Mouse (Mus musculus) heart, adult 2 months (tissue): ENCODE measurements around the gene Hexim2. TPM values are rescaled to one million over a fixed set of nuclear protein-coding genes. Genes with fewer than 3 reads are reported as not detected.

Source experiments
- DNase-seq, 2 experiments: peaks; one replicate each; pipeline ENCODE4 v3.0.0; 2021
- H3K27ac ChIP-seq: fragments of 200-600 bp; 2 replicates; pipeline ENCODE4 v1.8.1; 2022
- H3K27me3 ChIP-seq: fragments of 200-500 bp; 2 replicates; pipeline ENCODE4 v1.6.1; 2012; ENCODE audit warnings: mild to moderate bottlenecking, low read length, inconsistent platforms, mixed read lengths; ENCODE audit not compliant: control insufficient read depth, insufficient read depth
- H3K36me3 ChIP-seq: fragments of 200-500 bp; 2 replicates; pipeline ENCODE4 v1.6.1; 2012; ENCODE audit warnings: low read length, inconsistent platforms; ENCODE audit not compliant: control insufficient read depth, insufficient read depth
- H3K4me1 ChIP-seq: fragments of 200-500 bp; 2 replicates; pipeline ENCODE4 v1.6.1; 2011; ENCODE audit warnings: low read length; ENCODE audit not compliant: control insufficient read depth, insufficient read depth
- H3K4me3 ChIP-seq: fragments of 200-600 bp; 2 replicates; pipeline ENCODE4 v1.8.1; 2022
- H3K79me2 ChIP-seq: fragments of 200-500 bp; replicated peaks from 2 replicates; pipeline ENCODE4 v1.6.1; 2012; ENCODE audit warnings: mild to moderate bottlenecking, inconsistent platforms, low read length, moderate library complexity, mixed read lengths; ENCODE audit not compliant: control insufficient read depth, insufficient read depth
- H3K9ac ChIP-seq: fragments of 200-500 bp; 2 replicates; pipeline ENCODE4 v1.6.1; 2012; ENCODE audit warnings: low read depth, mild to moderate bottlenecking, control low read depth, inconsistent platforms, low read length, mixed read lengths
- CTCF ChIP-seq: fragments of 200-600 bp; IDR thresholded peaks from 2 replicates; pipeline ENCODE4 v1.8.1; 2022; ENCODE audit warnings: antibody characterized with exemption, mild to moderate bottlenecking, moderate library complexity
- EP300 ChIP-seq: fragments of 200-500 bp; IDR thresholded peaks from 2 replicates; pipeline ENCODE4 v1.6.1; 2011; ENCODE audit warnings: low read depth, low read length, control low read depth; ENCODE audit not compliant: insufficient read depth
- POLR2A ChIP-seq: fragments of 200-500 bp; IDR thresholded peaks from 2 replicates; pipeline ENCODE4 v1.6.1; 2011; ENCODE audit warnings: mild to moderate bottlenecking, low read depth, low read length, control low read depth; ENCODE audit not compliant: insufficient read depth
- WGBS: fragments of 180-500 bp; shearing (Covaris S2); methylation state at CpG from one replicate; pipeline ENCODE4 v1.1.7; 2018; 5-methylcytosine and 5-hydroxymethylcytosine counted together
- intact Hi-C: fragments of 180-260 bp; cut with DNase I; formaldehyde crosslinking; loops from one replicate; pipeline ENCODE4 v1.15.1; 2025
- long read RNA-seq: library from polyadenylated mRNA; stranded (forward); transcript quantifications from one replicate; pipeline ENCODE4 v2.0.0, GENCODE M21; 2021
- polyA plus RNA-seq: library from polyadenylated mRNA; depleted of rRNA; stranded (reverse); fragments of >200 nt; gene quantifications from 2 replicates; pipeline ENCODE4 v1.2.3, GENCODE M21; 2012; rRNA removed
- total RNA-seq, 2 experiments: library from RNA; stranded (reverse); gene quantifications; 2 replicates each; pipeline ENCODE4 v1.2.3; 2021

Gene Hexim2
- total RNA-seq (1 to 10 TPM; 1.3 to 1.9 TPM), polyA plus RNA-seq (2.6 and 2.9 TPM in 2 replicates)
- long read RNA-seq = 0 reads

DNA sequence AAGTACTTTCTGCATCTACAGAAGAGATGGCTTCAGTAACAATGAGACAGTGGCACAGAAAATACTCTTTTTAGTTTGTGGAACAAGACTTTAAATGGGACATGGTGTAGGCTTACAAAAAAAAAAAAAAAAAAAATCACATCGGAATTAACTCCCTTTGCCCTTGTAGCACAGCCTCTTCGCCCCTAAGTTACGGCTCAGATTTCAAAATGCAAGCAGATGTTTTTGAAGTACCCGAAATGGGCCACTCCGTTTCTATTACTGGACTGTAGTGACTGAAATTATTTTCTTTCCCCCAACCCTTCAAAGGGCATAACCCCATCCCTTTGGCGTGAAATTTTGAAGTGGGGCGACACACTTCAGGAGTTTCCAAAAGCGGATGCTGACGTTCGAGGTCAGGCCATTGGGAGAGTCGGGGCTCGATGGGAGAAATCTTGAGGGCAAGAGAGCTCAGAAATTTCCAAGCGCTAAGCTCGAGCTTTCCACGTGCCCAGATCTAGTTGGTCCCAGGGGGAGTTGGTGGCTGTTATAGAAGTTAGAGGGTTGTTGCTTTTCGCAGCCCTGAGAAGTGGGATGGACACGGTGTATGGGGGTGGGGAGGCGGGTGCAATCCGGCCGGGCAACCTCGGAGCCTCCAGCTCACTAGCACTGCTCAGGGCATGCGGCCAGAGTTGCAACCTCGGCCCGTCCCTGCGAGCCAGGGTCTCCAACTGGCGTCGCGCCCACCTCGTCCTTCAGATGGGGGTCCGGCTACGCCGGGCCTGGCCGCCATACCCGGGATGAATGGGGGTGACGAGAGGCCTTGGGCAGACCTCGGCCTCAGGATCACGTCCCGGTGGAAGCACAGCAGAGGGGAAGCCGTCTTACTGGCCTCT lies at the start of gene Hexim2:
Gene Hexim2 (plus strand): TSS at position 729 of the 875 bp plus-strand sequence.
- Histone ChIP-seq H3K4me1 (peaks cover 3% of the 10 kb centered on the region), H3K36me3 (peaks cover 13% of the 10 kb centered on the region), H3K4me3 (peak within 1 kb of the TSS; percentile 100), H3K79me2 (0 out of 2 replicates have a peak, but pooled peaks cover 2% of the 10 kb centered on the region), H3K27me3 (no peaks in the 10 kb centered on the region), H3K9ac (peak within 1 kb of the TSS; percentile 100), H3K27ac (peak within 1 kb of the TSS; percentile 99)
- WGBS = under 1% methylated on average over 39 of the region's 39 CpGs
- no peak for TF ChIP-seq EP300
- peak; percentile 33; the same call in 1 of the 2 replicates for TF ChIP-seq POLR2A
- intact Hi-C loops = loop anchor here (1.0 kb wide), 1 partner anchor 16 kb away; the partner anchor contains the start of gene Hexim1
- peak in 1 of 2 experiments; percentile 82 for DNase-seq

DNA sequence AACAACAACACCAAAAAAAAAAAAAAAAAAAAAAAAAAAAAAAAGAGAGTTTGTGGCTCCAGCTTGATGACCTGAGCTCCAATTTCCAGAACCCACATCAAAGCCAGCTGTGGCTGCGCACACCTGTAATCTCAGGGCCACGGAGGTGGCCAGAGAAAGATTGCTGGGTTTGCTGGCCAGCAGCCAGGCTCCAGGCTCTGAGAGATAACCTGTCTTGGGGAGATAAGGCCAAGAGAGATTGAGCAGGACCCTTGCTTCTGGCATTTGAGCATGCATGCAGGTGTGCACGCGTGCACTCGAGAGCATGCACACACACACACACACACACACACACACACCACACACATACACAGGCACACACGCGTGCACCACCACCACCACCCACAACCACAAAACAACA lies 38.9 kb upstream of the Hexim2 start:
- DNase-seq = no peak
- no peak overlapping the region for H3K4me3 ChIP-seq
- H3K4me1 ChIP-seq = peaks cover 23% of the 10 kb centered on the region
- H3K36me3 ChIP-seq = no peaks in the 10 kb centered on the region
- 68% methylated on average over 7 of the region's 7 CpGs for WGBS
- TF ChIP-seq POLR2A (no peak), EP300 (no peak), CTCF (no peak)
- H3K27ac ChIP-seq = no peak overlapping the region; the same call in 1 of the 2 replicates
- no peaks in the 10 kb centered on the region for H3K27me3 ChIP-seq
- intact Hi-C loops = no loop called here
- no peak overlapping the region for H3K9ac ChIP-seq
- H3K79me2 ChIP-seq = no peaks in the 10 kb centered on the region

DNA sequence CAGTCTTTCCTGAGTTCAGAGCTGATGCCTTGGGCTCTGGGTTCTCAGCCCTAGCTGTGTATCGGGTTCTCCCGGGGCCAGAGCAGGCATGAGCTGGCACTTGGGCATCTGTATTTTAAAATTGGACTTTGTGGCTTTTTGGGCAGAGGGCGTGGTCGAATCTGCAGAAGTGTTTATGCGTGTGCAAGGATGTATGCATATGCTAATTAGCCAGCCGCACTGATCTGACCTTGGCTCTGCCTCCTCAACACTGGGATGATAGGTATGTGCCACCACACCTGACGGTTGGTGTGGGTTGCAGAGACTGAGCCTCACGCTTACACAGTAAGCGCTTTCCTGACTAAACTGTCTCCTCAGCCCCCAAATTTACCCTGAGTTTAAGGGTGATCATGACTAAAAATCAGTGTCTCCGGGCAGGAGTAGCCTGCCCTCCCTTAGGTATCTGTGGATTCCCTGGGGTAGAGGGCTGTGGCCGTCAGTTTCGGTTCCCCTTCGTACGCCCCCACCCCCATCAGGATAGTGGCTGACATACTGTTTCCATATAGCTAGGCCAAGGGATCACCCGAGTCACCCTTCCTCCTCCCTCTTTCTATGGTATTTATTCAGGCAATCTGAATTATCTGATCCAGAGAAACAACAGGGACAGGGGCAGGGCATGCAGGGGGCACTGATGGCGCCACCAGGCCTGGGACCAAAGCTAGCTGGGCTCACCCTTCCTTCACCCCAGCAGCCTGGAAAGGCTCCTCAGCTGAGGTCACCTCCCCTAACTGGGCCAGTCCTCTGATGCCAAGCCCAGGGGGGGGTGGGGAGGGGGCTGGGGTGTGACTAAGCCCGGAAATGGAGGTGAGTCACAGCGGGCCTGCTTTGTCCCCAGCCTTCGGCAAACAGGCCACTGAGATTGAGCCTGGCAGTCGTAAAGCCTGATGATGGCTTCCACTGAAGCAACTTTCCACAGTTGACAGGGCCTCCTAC lies 38.1 kb upstream of the Hexim2 start:
- H3K36me3 ChIP-seq = no peaks in the 10 kb centered on the region
- peak overlapping the region; percentile 75 for H3K27ac ChIP-seq
- WGBS = 58% methylated on average over 20 of the region's 20 CpGs
- DNase-seq = peak; percentile 56 to 70
- H3K4me3 ChIP-seq = no peak overlapping the region
- no peaks in the 10 kb centered on the region for H3K79me2 ChIP-seq
- H3K9ac ChIP-seq = no peak overlapping the region
- peaks cover 25% of the 10 kb centered on the region for H3K4me1 ChIP-seq
- intact Hi-C loops = no loop called here
- no peaks in the 10 kb centered on the region for H3K27me3 ChIP-seq
- TF ChIP-seq CTCF (no peak), POLR2A (no peak), EP300 (no peak)

DNA sequence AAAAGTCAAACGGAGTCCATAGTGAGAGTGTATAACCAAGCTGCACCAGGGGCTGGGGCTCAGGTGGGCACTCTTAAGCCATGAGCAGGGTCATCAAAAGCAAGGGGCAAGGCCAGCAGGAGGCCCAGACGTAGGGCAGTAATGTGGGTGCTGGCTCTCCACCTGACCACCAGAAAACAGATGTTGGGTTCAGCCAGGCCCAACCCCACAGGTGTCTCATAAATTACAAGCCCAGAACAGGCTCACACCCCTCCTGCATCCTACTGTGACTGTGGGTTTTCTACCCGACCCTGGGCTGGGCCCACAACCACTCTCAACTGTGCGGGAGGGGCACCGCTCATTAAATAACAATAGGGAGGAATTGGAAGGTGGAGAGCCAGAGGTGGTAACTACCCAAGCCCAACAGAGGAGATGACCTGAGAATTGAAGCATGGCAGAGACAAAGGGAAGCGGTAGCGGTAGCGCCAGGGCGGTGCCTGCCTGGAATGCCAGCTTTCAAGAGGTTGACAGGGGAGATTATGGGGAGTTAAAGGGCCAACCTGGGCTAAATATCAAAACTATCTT lies 37.0 kb upstream of the Hexim2 start:
- H3K4me3 ChIP-seq = no peak overlapping the region
- H3K27me3 ChIP-seq = no peaks in the 10 kb centered on the region
- 78% methylated on average over 9 of the region's 9 CpGs for WGBS
- H3K9ac ChIP-seq = no peak overlapping the region
- no peaks in the 10 kb centered on the region for H3K79me2 ChIP-seq
- no peaks in the 10 kb centered on the region for H3K36me3 ChIP-seq
- TF ChIP-seq EP300 (no peak), CTCF (no peak), POLR2A (no peak)
- peaks cover 25% of the 10 kb centered on the region for H3K4me1 ChIP-seq
- H3K27ac ChIP-seq = peak overlapping the region; percentile 75
- intact Hi-C loops = no loop called here
- DNase-seq = no peak

DNA sequence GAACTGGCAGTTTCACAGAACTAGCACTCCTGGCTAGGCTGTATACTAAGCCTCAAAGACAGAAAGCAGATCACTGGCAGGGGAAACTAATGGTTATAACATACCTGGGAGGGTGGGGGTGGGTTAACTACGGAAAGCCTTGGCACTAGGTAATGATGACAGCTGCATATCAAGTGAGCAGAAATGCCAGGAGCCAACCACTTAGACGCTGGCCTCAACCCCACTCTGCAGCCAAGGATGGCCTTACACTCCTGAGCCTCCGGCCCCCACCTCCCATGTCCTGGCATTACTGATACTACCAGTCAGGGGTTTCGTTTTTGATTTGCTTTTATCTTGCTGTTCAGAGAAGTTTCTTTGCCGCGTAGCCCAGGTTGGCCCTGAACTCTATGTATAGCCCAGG lies 36.4 kb upstream of the Hexim2 start:
- intact Hi-C loops = no loop called here
- no peak overlapping the region for H3K4me3 ChIP-seq
- peaks cover 27% of the 10 kb centered on the region for H3K4me1 ChIP-seq
- no peaks in the 10 kb centered on the region for H3K27me3 ChIP-seq
- H3K9ac ChIP-seq = no peak overlapping the region
- TF ChIP-seq CTCF = no peak
- no peak for TF ChIP-seq POLR2A
- no peak for TF ChIP-seq EP300
- H3K27ac ChIP-seq = peak overlapping the region; percentile 67
- no peak for DNase-seq
- 62% methylated on average over 6 of the region's 6 CpGs for WGBS
- no peaks in the 10 kb centered on the region for H3K79me2 ChIP-seq
- H3K36me3 ChIP-seq = no peaks in the 10 kb centered on the region
